ENCODE assay signal across 29 mouse cellular contexts in the genomic region with DNA sequence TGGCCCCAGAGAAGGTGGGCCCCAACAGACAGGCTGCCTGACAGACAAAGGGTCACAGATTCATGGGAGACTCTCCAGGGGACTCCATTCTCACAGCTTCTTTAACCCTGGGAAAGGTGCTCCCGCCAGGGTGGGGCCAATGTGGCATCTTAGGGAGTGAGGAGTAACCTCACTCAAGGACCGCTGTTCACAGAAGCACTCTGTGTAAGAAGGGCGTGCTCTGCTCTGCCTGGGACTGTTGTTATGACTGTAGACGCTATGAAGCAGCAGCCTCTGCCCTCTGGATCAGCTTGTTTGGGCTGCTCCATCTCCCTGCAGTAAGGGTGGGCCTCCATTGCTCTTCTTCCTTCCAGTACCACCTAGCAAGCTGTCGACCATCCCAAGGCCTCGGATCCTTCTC. TPM values are rescaled to one million over a fixed set of nuclear protein-coding genes. Genes with fewer than 3 reads are reported as not detected.
DNase-seq lines count a peak whose midpoint lies in the region; ATAC-seq and TF ChIP-seq lines count a peak whose summit lies in the region.
"Had no signal": no experiment of that assay in that cellular context is flagged by ENCODE, and none has a peak within 500 bp of the region (broad histone marks: within the 10 kb centered on the region; RNA-seq: fewer than 3 reads in every experiment).

No protein-coding gene starts in this region.

- TF ChIP-seq EP300 in lung, postnatal 0 days (IDR thresholded peaks at IDR 0.05), result no peak

- H3K4me1 ChIP-seq in limb, embryonic 12.5 days (replicated peaks), result peaks cover 24% of the 10 kb centered on the region
- peaks cover 32% of the 10 kb centered on the region for H3K4me1 ChIP-seq in limb, embryonic 10.5 days
- H3K4me1 ChIP-seq in lung, postnatal 0 days (ENCODE audit: insufficient read depth, low read depth, low read length), result peaks cover 2% of the 10 kb centered on the region; the same call in 1 of the 2 replicates
- peaks cover under 1% of the 10 kb centered on the region; the same call in 1 of the 2 replicates for H3K4me1 ChIP-seq in intestine, postnatal 0 days (replicated peaks; ENCODE audit: control insufficient read depth, insufficient read depth, low read length)
- H3K4me1 ChIP-seq: heart, embryonic 12.5 days had no signal

- TF ChIP-seq CTCF in lung, postnatal 0 days (IDR thresholded peaks at IDR 0.05), result no peak
- no peak for TF ChIP-seq CTCF in intestine, postnatal 0 days (IDR thresholded peaks at IDR 0.05; ENCODE audit: low read depth)

- 67% methylated on average over 6 of the region's 6 CpGs for WGBS in limb, embryonic 12.5 days
- WGBS in limb, embryonic 10.5 days, result 62% methylated on average over 6 of the region's 6 CpGs
- 46% methylated on average over 6 of the region's 6 CpGs for WGBS in lung, postnatal 0 days
- 40% methylated on average over 6 of the region's 6 CpGs for WGBS in intestine, postnatal 0 days

- no peaks in the 10 kb centered on the region for H3K9me3 ChIP-seq in limb, embryonic 12.5 days
- H3K9me3 ChIP-seq in limb, embryonic 10.5 days (replicated peaks), result no peaks in the 10 kb centered on the region
- H3K9me3 ChIP-seq in lung, postnatal 0 days (ENCODE audit: low read length), result no peaks in the 10 kb centered on the region
- no peaks in the 10 kb centered on the region for H3K9me3 ChIP-seq in intestine, postnatal 0 days (ENCODE audit: control insufficient read depth)
- H3K9me3 ChIP-seq: embryonic facial prominence, embryonic 12.5 days; embryonic facial prominence, embryonic 15.5 days; forebrain, embryonic 12.5 days; forebrain, embryonic 15.5 days; G1E; heart, embryonic 12.5 days; heart, embryonic 15.5 days; hindbrain, embryonic 10.5 days; hindbrain, embryonic 13.5 days had no signal

- H3K9ac ChIP-seq in limb, embryonic 12.5 days (replicated peaks), result no peak overlapping the region
- no peak overlapping the region for H3K9ac ChIP-seq in lung, postnatal 0 days (replicated peaks; ENCODE audit: low read depth)
- H3K9ac ChIP-seq in intestine, postnatal 0 days (ENCODE audit: low read depth, low read length), result no peak overlapping the region
- H3K9ac ChIP-seq: embryonic facial prominence, embryonic 12.5 days; embryonic facial prominence, embryonic 15.5 days; forebrain, embryonic 12.5 days; forebrain, embryonic 15.5 days; heart, embryonic 12.5 days; heart, embryonic 15.5 days; hindbrain, embryonic 13.5 days had no signal

- H3K4me3 ChIP-seq in limb, embryonic 12.5 days (replicated peaks), result no peak overlapping the region
- H3K4me3 ChIP-seq in limb, embryonic 10.5 days, result no peak overlapping the region
- H3K4me3 ChIP-seq in lung, postnatal 0 days (ENCODE audit: low read depth, low read length), result no peak overlapping the region
- no peak overlapping the region for H3K4me3 ChIP-seq in intestine, postnatal 0 days (ENCODE audit: low read depth, low read length)
- H3K4me3 ChIP-seq: embryonic facial prominence, embryonic 12.5 days; embryonic facial prominence, embryonic 15.5 days; forebrain, embryonic 12.5 days; forebrain, embryonic 15.5 days; heart, embryonic 12.5 days; heart, embryonic 15.5 days; hindbrain, embryonic 10.5 days; hindbrain, embryonic 13.5 days had no signal

- H3K36me3 ChIP-seq in limb, embryonic 12.5 days, result no peaks in the 10 kb centered on the region
- no peaks in the 10 kb centered on the region for H3K36me3 ChIP-seq in limb, embryonic 10.5 days
- no peaks in the 10 kb centered on the region for H3K36me3 ChIP-seq in lung, postnatal 0 days (ENCODE audit: insufficient read depth, low read length)
- no peaks in the 10 kb centered on the region for H3K36me3 ChIP-seq in intestine, postnatal 0 days (ENCODE audit: control insufficient read depth, insufficient read depth)
- H3K36me3 ChIP-seq: embryonic facial prominence, embryonic 12.5 days; embryonic facial prominence, embryonic 15.5 days; forebrain, embryonic 12.5 days; forebrain, embryonic 15.5 days; G1E; heart, embryonic 12.5 days; heart, embryonic 15.5 days; hindbrain, embryonic 10.5 days; hindbrain, embryonic 13.5 days had no signal

- no peak for DNase-seq in limb, embryonic 10.5 days (ENCODE audit: low spot score)
- DNase-seq in lung, postnatal 0 days (ENCODE audit: low spot score), result peak; percentile 62
- no peak for DNase-seq in lung, postnatal 4 days
- DNase-seq in layer of hippocampus, postnatal 36 days, result no peak
- no peak for DNase-seq in urinary bladder, postnatal 10 days (ENCODE audit: low spot score)
- DNase-seq: adrenal gland, postnatal 10 days; adrenal gland, postnatal 36 days; B cell, adult 2 months; cerebellum, adult 18-20 months; cerebellum, adult 9-10 months; gastrocnemius, postnatal 10 days; gastrocnemius, postnatal 36 days; heart, postnatal 10 days; heart, postnatal 36 days had no signal

- no peak overlapping the region for H3K4me2 ChIP-seq in limb, embryonic 12.5 days
- no peak overlapping the region for H3K4me2 ChIP-seq in lung, postnatal 0 days (replicated peaks; ENCODE audit: low read depth, low read length)
- H3K4me2 ChIP-seq in intestine, postnatal 0 days (replicated peaks; ENCODE audit: low read depth), result no peak overlapping the region
- H3K4me2 ChIP-seq: embryonic facial prominence, embryonic 12.5 days; embryonic facial prominence, embryonic 15.5 days; forebrain, embryonic 12.5 days; forebrain, embryonic 15.5 days; heart, embryonic 12.5 days; heart, embryonic 15.5 days; hindbrain, embryonic 13.5 days had no signal

- ATAC-seq in limb, embryonic 12.5 days (ENCODE audit: insufficient number of reproducible peaks, insufficient read depth, low FRiP score, low TSS enrichment, low read depth), result no peak
- peak; percentile 74 for ATAC-seq in lung, postnatal 0 days
- ATAC-seq in intestine, postnatal 0 days, result no peak
- ATAC-seq: forebrain, embryonic 15.5 days; hindbrain, embryonic 16.5 days; Patski had no signal

- 0 out of 2 replicates have a peak overlapping the region, but pooled peaks have one; percentile 36 for H3K27ac ChIP-seq in limb, embryonic 12.5 days
- H3K27ac ChIP-seq in limb, embryonic 10.5 days, result no peak overlapping the region
- H3K27ac ChIP-seq in lung, postnatal 0 days (ENCODE audit: low read length), result peak overlapping the region; percentile 27; the same call in 1 of the 2 replicates
- H3K27ac ChIP-seq in intestine, postnatal 0 days (ENCODE audit: low read depth, low read length), result peak overlapping the region; percentile 86
- H3K27ac ChIP-seq: embryonic facial prominence, embryonic 12.5 days; embryonic facial prominence, embryonic 15.5 days; forebrain, embryonic 12.5 days; forebrain, embryonic 15.5 days; heart, embryonic 15.5 days; hindbrain, embryonic 10.5 days; hindbrain, embryonic 13.5 days had no signal

- H3K27me3 ChIP-seq in limb, embryonic 12.5 days, result no peaks in the 10 kb centered on the region
- H3K27me3 ChIP-seq in limb, embryonic 10.5 days (ENCODE audit: low read depth, poor library complexity, severe bottlenecking), result peaks cover 8% of the 10 kb centered on the region; the same call in 1 of the 2 replicates
- H3K27me3 ChIP-seq in lung, postnatal 0 days (replicated peaks; ENCODE audit: insufficient read depth, low read length), result no peaks in the 10 kb centered on the region
- H3K27me3 ChIP-seq in intestine, postnatal 0 days (replicated peaks; ENCODE audit: control insufficient read depth, insufficient read depth, low read length), result no peaks in the 10 kb centered on the region
- H3K27me3 ChIP-seq: embryonic facial prominence, embryonic 12.5 days; embryonic facial prominence, embryonic 15.5 days; heart, embryonic 15.5 days; Patski had no signal

RNA-seq across cellular contexts. Expression of a gene that starts 18.3 kb away (rescaled TPM):
- polyA plus RNA-seq in limb, embryonic 12.5 days (2016; fragmentation: Nextera tagmentation; extraction: Ambion mirVana), result 17.6 and 21.3 TPM in 2 replicates
- polyA plus RNA-seq in limb, embryonic 10.5 days (2016; fragmentation: Nextera tagmentation; extraction: Ambion mirVana), result 13.2 and 18.4 TPM in 2 replicates
- polyA plus RNA-seq in lung, postnatal 0 days (2015; fragmentation: Nextera tagmentation; extraction: Ambion mirVana), result 4.4 and 6.7 TPM in 2 replicates
- polyA plus RNA-seq in intestine, postnatal 0 days (2015; fragmentation: Nextera tagmentation; extraction: Ambion mirVana), result 1.4 and 1.6 TPM in 2 replicates
- 10 to 100 TPM; 67.0 to 69.9 TPM for total RNA-seq in layer of hippocampus, postnatal 36 days (2021)
- total RNA-seq: G1E; gastrocnemius, adult 18-20 months; gastrocnemius, postnatal 10 days; gastrocnemius, postnatal 36 days; granulocyte monocyte progenitor cell, adult 5-6 weeks; heart, postnatal 36 days had no signal
- polyA plus RNA-seq: G1E had no signal

RNA-seq across cellular contexts. Expression of a gene that starts 23.5 kb away (rescaled TPM):
- polyA plus RNA-seq in limb, embryonic 12.5 days (2016; fragmentation: Nextera tagmentation; extraction: Ambion mirVana), result 36.9 and 40.4 TPM in 2 replicates
- 29.8 and 36.8 TPM in 2 replicates for polyA plus RNA-seq in limb, embryonic 10.5 days (2016; fragmentation: Nextera tagmentation; extraction: Ambion mirVana)
- 174 and 188 TPM in 2 replicates for polyA plus RNA-seq in lung, postnatal 0 days (2015; fragmentation: Nextera tagmentation; extraction: Ambion mirVana)
- polyA plus RNA-seq in intestine, postnatal 0 days (2015; fragmentation: Nextera tagmentation; extraction: Ambion mirVana), result 50.7 and 69.8 TPM in 2 replicates
- 1 to 10 TPM; 8.8 to 9.9 TPM for total RNA-seq in layer of hippocampus, postnatal 36 days (2021)
- total RNA-seq: granulocyte monocyte progenitor cell, adult 5-6 weeks had no signal
- polyA plus RNA-seq: G1E had no signal

RNA-seq across cellular contexts. Expression of a gene that starts 33.4 kb away (rescaled TPM):
- polyA plus RNA-seq in limb, embryonic 12.5 days (2016; fragmentation: Nextera tagmentation; extraction: Ambion mirVana), result 53.2 and 55.1 TPM in 2 replicates
- 47.4 and 53.4 TPM in 2 replicates for polyA plus RNA-seq in limb, embryonic 10.5 days (2016; fragmentation: Nextera tagmentation; extraction: Ambion mirVana)
- 9.7 and 10.3 TPM in 2 replicates for polyA plus RNA-seq in lung, postnatal 0 days (2015; fragmentation: Nextera tagmentation; extraction: Ambion mirVana)
- polyA plus RNA-seq in intestine, postnatal 0 days (2015; fragmentation: Nextera tagmentation; extraction: Ambion mirVana), result 5.1 and 5.3 TPM in 2 replicates
- under 1 TPM; 0.56 to 0.62 TPM for total RNA-seq in layer of hippocampus, postnatal 36 days (2021)
- total RNA-seq: G1E; gastrocnemius, adult 18-20 months had no signal
- polyA plus RNA-seq: G1E had no signal

RNA-seq across cellular contexts. Expression of a gene that starts 34.1 kb away (rescaled TPM):
- polyA plus RNA-seq in limb, embryonic 12.5 days (2016; fragmentation: Nextera tagmentation; extraction: Ambion mirVana), result 58.5 and 66.3 TPM in 2 replicates
- polyA plus RNA-seq in limb, embryonic 10.5 days (2016; fragmentation: Nextera tagmentation; extraction: Ambion mirVana), result 33.2 and 41.3 TPM in 2 replicates
- polyA plus RNA-seq in lung, postnatal 0 days (2015; fragmentation: Nextera tagmentation; extraction: Ambion mirVana), result 95.7 and 96.4 TPM in 2 replicates
- 57.4 and 61.8 TPM in 2 replicates for polyA plus RNA-seq in intestine, postnatal 0 days (2015; fragmentation: Nextera tagmentation; extraction: Ambion mirVana)
- total RNA-seq in layer of hippocampus, postnatal 36 days (2021), result 10 to 100 TPM; 44.0 to 47.1 TPM
- polyA plus RNA-seq: G1E had no signal

RNA-seq across cellular contexts. Expression of a gene that starts 45.3 kb away (rescaled TPM):
- 93.9 and 102 TPM in 2 replicates for polyA plus RNA-seq in limb, embryonic 12.5 days (2016; fragmentation: Nextera tagmentation; extraction: Ambion mirVana)
- polyA plus RNA-seq in limb, embryonic 10.5 days (2016; fragmentation: Nextera tagmentation; extraction: Ambion mirVana), result 82.5 and 84.0 TPM in 2 replicates
- polyA plus RNA-seq in lung, postnatal 0 days (2015; fragmentation: Nextera tagmentation; extraction: Ambion mirVana), result 125 and 136 TPM in 2 replicates
- polyA plus RNA-seq in intestine, postnatal 0 days (2015; fragmentation: Nextera tagmentation; extraction: Ambion mirVana), result 120 and 128 TPM in 2 replicates
- 10 to 100 TPM; 50.4 to 65.2 TPM for total RNA-seq in layer of hippocampus, postnatal 36 days (2021)
